Mouse (Mus musculus) cerebellum, adult 11-12 months (tissue): ENCODE data around the gene Epm2aip1.

Source experiments
- DNase-seq: peaks from one replicate; pipeline ENCODE4 v3.0.0; 2022

The Epm2aip1 gene

GRCm38 (mm10) chr9:111289294-111289831 is 17.6 kb downstream of the Epm2aip1 start:
- DNase-seq: no peak

GRCm38 (mm10) chr9:111289832-111290339 is 18.2 kb downstream of the Epm2aip1 start:
- DNase-seq: peak; percentile 81

GRCm38 (mm10) chr9:111290539-111291100 is 18.9 kb downstream of the Epm2aip1 start:
- no peak for DNase-seq

GRCm38 (mm10) chr9:111293234-111293633 is 21.5 kb downstream of the Epm2aip1 start:
- DNase-seq: no peak

- DNase-seq: no peak
Measured at GRCm38 (mm10) chr9:111294911-111295310, 23.2 kb downstream of the Epm2aip1 start.

GRCm38 (mm10) chr9:111295323-111295722 is 23.6 kb downstream of the Epm2aip1 start:
- DNase-seq: no peak

GRCm38 (mm10) chr9:111296433-111296832 is 24.7 kb downstream of the Epm2aip1 start:
- DNase-seq: no peak

- DNase-seq: no peak
Measured at GRCm38 (mm10) chr9:111298606-111299005, 26.9 kb downstream of the Epm2aip1 start.

- no peak for DNase-seq
Measured at GRCm38 (mm10) chr9:111302196-111302831, 30.6 kb downstream of the Epm2aip1 start.

GRCm38 (mm10) chr9:111304036-111304435 is 32.3 kb downstream of the Epm2aip1 start:
- DNase-seq: no peak

- DNase-seq: no peak
Measured at GRCm38 (mm10) chr9:111306142-111306541, 34.4 kb downstream of the Epm2aip1 start.

GRCm38 (mm10) chr9:111311031-111311842 is 39.5 kb downstream of the Epm2aip1 start, which contains the start of gene Trank1:
Gene Trank1, plus strand, starts transcription at chr9:111311739.
- DNase-seq: peak; percentile 32

- DNase-seq: no peak
Measured at GRCm38 (mm10) chr9:111311843-111312441, 40.2 kb downstream of the Epm2aip1 start.

- DNase-seq: no peak
Measured at GRCm38 (mm10) chr9:111312442-111313141, 40.9 kb downstream of the Epm2aip1 start.

GRCm38 (mm10) chr9:111313299-111313698 is 41.6 kb downstream of the Epm2aip1 start:
- no peak for DNase-seq

GRCm38 (mm10) chr9:111313793-111314192 is 42.1 kb downstream of the Epm2aip1 start:
- no peak for DNase-seq

- no peak for DNase-seq
Measured at GRCm38 (mm10) chr9:111314219-111314618, 42.5 kb downstream of the Epm2aip1 start.

GRCm38 (mm10) chr9:111320912-111321311 is 49.2 kb downstream of the Epm2aip1 start:
- no peak for DNase-seq

GRCm38 (mm10) chr9:111324881-111325280 is 53.2 kb downstream of the Epm2aip1 start:
- no peak for DNase-seq
